Mouse (Mus musculus) myocyte (in vitro differentiated cells): ENCODE data around the gene Rad51b. TPM values are rescaled to one million over a fixed set of nuclear protein-coding genes. Genes with fewer than 3 reads are reported as not detected.

Experiments used
- H3K27me3 ChIP-seq: one replicate; pipeline ENCODE4 v1.6.1; 2011; ENCODE audit not compliant: control insufficient read depth, insufficient read depth, insufficient read length
- H3K36me3 ChIP-seq: one replicate; pipeline ENCODE4 v1.6.1; 2011; ENCODE audit not compliant: control insufficient read depth, insufficient read depth
- H3K4me2 ChIP-seq: one replicate; pipeline ENCODE4 v1.6.1; 2011; ENCODE audit warnings: low read depth, control low read depth
- H3K4me3 ChIP-seq: one replicate; pipeline ENCODE4 v1.5.1; 2011; ENCODE audit warnings: mild to moderate bottlenecking, control low read depth, moderate library complexity
- H3K79me2 ChIP-seq: one replicate; pipeline ENCODE4 v1.6.1; 2011; ENCODE audit not compliant: control insufficient read depth, insufficient read depth
- H3ac ChIP-seq: one replicate; pipeline ENCODE4 v1.6.1; 2011; ENCODE audit not compliant: control insufficient read depth, insufficient read length
- CEBPB ChIP-seq: IDR thresholded peaks from 2 replicates; pipeline ENCODE4 v1.6.1; 2011; ENCODE audit warnings: mild to moderate bottlenecking, moderate library complexity; ENCODE audit not compliant: poor library complexity, insufficient read depth, severe bottlenecking
- E2F4 ChIP-seq: IDR thresholded peaks from one replicate; pipeline ENCODE4 v1.6.1; 2011; ENCODE audit warnings: mild to moderate bottlenecking, control low read depth, moderate library complexity; ENCODE audit not compliant: insufficient read depth
- MAX ChIP-seq: IDR thresholded peaks from one replicate; pipeline ENCODE4 v1.6.1; 2011; ENCODE audit warnings: low read depth, mild to moderate bottlenecking, control low read depth
- MYOD1 ChIP-seq, 3 experiments: IDR thresholded peaks; one replicate each; pipeline ENCODE4 v1.6.1; 2011; ENCODE audit warnings: control low read depth in 2 of 3, low read depth in 2 of 3, mild to moderate bottlenecking in 2 of 3, moderate library complexity in 1 of 3; ENCODE audit not compliant: insufficient read length in 2 of 3, control insufficient read depth in 1 of 3
- MYOG ChIP-seq, 3 experiments: IDR thresholded peaks; one replicate each; pipeline ENCODE4 v1.6.1; 2011; ENCODE audit warnings: control low read depth in 2 of 3, low read depth in 2 of 3, mild to moderate bottlenecking in 2 of 3; ENCODE audit not compliant: insufficient read length in 2 of 3, control insufficient read depth in 1 of 3, insufficient read depth in 1 of 3
- POLR2A ChIP-seq: IDR thresholded peaks from one replicate; pipeline ENCODE4 v1.6.1; 2011; ENCODE audit warnings: low read depth, mild to moderate bottlenecking, control low read depth, moderate library complexity; ENCODE audit not compliant: insufficient read length
- POLR2AphosphoS2 ChIP-seq: IDR thresholded peaks from one replicate; pipeline ENCODE4 v1.6.1; 2011; ENCODE audit warnings: low read depth, control low read depth; ENCODE audit not compliant: insufficient read length
- REST ChIP-seq: IDR thresholded peaks from one replicate; pipeline ENCODE4 v1.6.1; 2011; ENCODE audit warnings: mild to moderate bottlenecking, control low read depth, moderate library complexity; ENCODE audit not compliant: insufficient read depth, insufficient read length
- SRF ChIP-seq: IDR thresholded peaks from one replicate; pipeline ENCODE4 v1.6.1; 2011; ENCODE audit warnings: low read depth; ENCODE audit not compliant: control insufficient read depth, insufficient read length
- TCF12 ChIP-seq: IDR thresholded peaks from one replicate; pipeline ENCODE4 v1.6.1; 2011; ENCODE audit warnings: mild to moderate bottlenecking, control low read depth; ENCODE audit not compliant: poor library complexity, insufficient read depth, severe bottlenecking
- TCF3 ChIP-seq: IDR thresholded peaks from one replicate; pipeline ENCODE4 v1.6.1; 2011; ENCODE audit warnings: low read depth, control low read depth; ENCODE audit not compliant: insufficient read length
- USF1 ChIP-seq: IDR thresholded peaks from one replicate; pipeline ENCODE4 v1.6.1; 2011; ENCODE audit warnings: low read depth, mild to moderate bottlenecking, control low read depth, moderate library complexity
- polyA plus RNA-seq: library from polyadenylated mRNA; unstranded; fragments of >200 nt; fragmentation: generic; extraction: Trizol; gene quantifications from one replicate; pipeline ENCODE4 v1.2.1, GENCODE M21; 2012; ENCODE audit warnings: missing spikeins

The Rad51b gene
- polyA plus RNA-seq, 1 experiment, result 1.8 TPM

DNA sequence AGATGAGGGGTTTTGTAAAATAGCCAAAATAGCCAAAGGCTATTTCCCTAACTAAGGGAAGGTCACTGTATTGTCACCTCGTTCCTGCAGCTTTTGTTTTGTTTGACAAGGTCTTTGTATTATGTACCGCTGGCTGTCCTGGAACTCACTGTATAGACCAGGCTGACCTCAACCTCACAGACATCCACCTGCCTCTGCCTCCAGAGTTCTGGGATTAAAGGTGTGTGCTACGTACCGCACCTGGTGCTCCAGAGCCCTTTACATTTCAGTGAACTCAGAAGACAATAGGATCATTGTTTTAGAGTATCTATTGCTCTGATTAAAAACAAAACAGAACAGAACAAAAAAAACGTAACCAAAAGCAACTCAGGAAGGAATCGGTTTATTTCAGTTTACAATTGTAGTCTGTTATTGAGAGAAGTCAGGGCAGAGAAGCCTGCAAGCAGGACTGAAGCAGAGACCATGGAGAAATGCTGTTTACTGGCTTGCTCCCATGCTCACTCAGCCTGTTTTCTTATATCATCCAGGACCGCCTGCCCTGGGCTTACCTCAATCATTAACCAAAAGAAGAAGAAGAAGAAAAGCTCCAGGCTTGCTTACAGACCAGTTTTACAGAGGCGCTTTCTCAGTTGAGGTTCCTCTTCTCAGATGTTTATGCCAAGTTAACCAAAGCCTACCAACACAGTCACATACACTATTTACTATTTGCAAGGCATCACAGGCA lies 251.7 kb downstream of the Rad51b start:
- Histone ChIP-seq H3K36me3 (no peaks in the 10 kb centered on the region), H3K4me2 (no peak overlapping the region), H3ac (no peak overlapping the region), H3K79me2 (no peaks in the 10 kb centered on the region), H3K27me3 (no peaks in the 10 kb centered on the region), H3K4me3 (no peak overlapping the region)
- TF ChIP-seq POLR2AphosphoS2 (no peak), MAX (no peak), REST (no peak), TCF12 (no peak), USF1 (no peak), MYOD1 (IDR thresholded peaks at IDR 0.05; ENCODE audit: control insufficient read depth in 1 of 3, insufficient read length in 2 of 3, low read depth in 2 of 3) (no peak), TCF3 (no peak), CEBPB (no peak), MYOG (IDR thresholded peaks at IDR 0.05; ENCODE audit: control insufficient read depth in 1 of 3, insufficient read depth in 1 of 3, insufficient read length in 2 of 3, low read depth in 2 of 3) (no peak)

DNA sequence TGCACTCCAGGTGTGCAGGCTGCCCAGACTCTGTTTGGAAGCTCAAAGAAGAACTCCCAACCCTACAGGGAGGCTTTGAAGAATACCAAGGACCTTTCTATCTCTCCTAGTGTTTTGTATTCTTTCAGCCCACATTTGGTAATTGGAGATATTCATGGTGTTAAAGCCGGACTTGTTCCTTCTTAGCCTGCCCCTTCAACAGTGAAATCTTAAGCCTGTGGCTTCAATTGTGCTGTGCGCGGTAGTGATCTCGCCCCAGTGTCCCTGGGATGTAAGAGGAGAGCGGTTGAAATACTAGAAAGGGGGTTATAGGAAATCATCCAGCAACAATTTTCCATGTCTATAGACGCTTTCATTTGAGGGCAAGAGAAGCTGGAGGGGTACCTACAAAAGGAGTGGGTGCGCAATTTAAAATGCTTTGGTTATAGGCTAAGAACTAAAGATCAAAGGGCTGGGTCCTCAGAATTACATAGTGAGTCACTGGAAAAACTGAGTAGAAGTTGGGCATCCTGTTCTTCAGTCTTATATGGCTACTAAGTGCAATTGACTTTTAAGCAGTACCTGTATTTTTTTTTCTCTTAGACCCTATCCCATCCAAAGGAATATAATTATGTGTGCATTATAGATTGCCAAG lies 253.1 kb downstream of the Rad51b start:
- Histone ChIP-seq H3K27me3 (no peaks in the 10 kb centered on the region), H3K36me3 (no peaks in the 10 kb centered on the region), H3K79me2 (no peaks in the 10 kb centered on the region), H3K4me2 (no peak overlapping the region), H3K4me3 (no peak overlapping the region), H3ac (no peak overlapping the region)
- TF ChIP-seq USF1 (no peak), MYOD1 (IDR thresholded peaks at IDR 0.05; ENCODE audit: control insufficient read depth in 1 of 3, insufficient read length in 2 of 3, low read depth in 2 of 3) (no peak), POLR2AphosphoS2 (no peak), MYOG (IDR thresholded peaks at IDR 0.05; ENCODE audit: control insufficient read depth in 1 of 3, insufficient read depth in 1 of 3, insufficient read length in 2 of 3, low read depth in 2 of 3) (no peak)

- no peak overlapping the region for H3ac ChIP-seq
- H3K4me3 ChIP-seq, result no peak overlapping the region
- no peaks in the 10 kb centered on the region for H3K36me3 ChIP-seq
- H3K79me2 ChIP-seq, result no peaks in the 10 kb centered on the region
- no peak for TF ChIP-seq SRF
- no peak for TF ChIP-seq MYOD1 (IDR thresholded peaks at IDR 0.05; ENCODE audit: control insufficient read depth in 1 of 3, insufficient read length in 2 of 3, low read depth in 2 of 3)
- TF ChIP-seq TCF12, result no peak
- TF ChIP-seq REST, result no peak
- no peak for TF ChIP-seq USF1
- no peak for TF ChIP-seq POLR2AphosphoS2
- no peak for TF ChIP-seq MAX
- no peak for TF ChIP-seq E2F4
- no peak for TF ChIP-seq POLR2A
- no peak for TF ChIP-seq CEBPB
- no peak for TF ChIP-seq MYOG (IDR thresholded peaks at IDR 0.05; ENCODE audit: control insufficient read depth in 1 of 3, insufficient read depth in 1 of 3, insufficient read length in 2 of 3, low read depth in 2 of 3)
- no peak for TF ChIP-seq TCF3
- H3K4me2 ChIP-seq, result no peak overlapping the region
- H3K27me3 ChIP-seq, result no peaks in the 10 kb centered on the region
Measured at GRCm38 (mm10) chr12:79551274-79551673, 254.2 kb downstream of the Rad51b start.

- no peak overlapping the region for H3K4me2 ChIP-seq
- H3K4me3 ChIP-seq, result no peak overlapping the region
- TF ChIP-seq MYOD1 (IDR thresholded peaks at IDR 0.05; ENCODE audit: control insufficient read depth in 1 of 3, insufficient read length in 2 of 3, low read depth in 2 of 3), result no peak
- TF ChIP-seq POLR2AphosphoS2, result no peak
- TF ChIP-seq POLR2A, result no peak
- TF ChIP-seq REST, result no peak
- TF ChIP-seq USF1, result no peak
- no peak for TF ChIP-seq TCF12
- no peak for TF ChIP-seq MAX
- no peak for TF ChIP-seq MYOG (IDR thresholded peaks at IDR 0.05; ENCODE audit: control insufficient read depth in 1 of 3, insufficient read depth in 1 of 3, insufficient read length in 2 of 3, low read depth in 2 of 3)
- no peak for TF ChIP-seq SRF
- TF ChIP-seq CEBPB, result no peak
- no peak for TF ChIP-seq E2F4
- H3K27me3 ChIP-seq, result no peaks in the 10 kb centered on the region
- no peaks in the 10 kb centered on the region for H3K36me3 ChIP-seq
- no peak overlapping the region for H3ac ChIP-seq
- H3K79me2 ChIP-seq, result no peaks in the 10 kb centered on the region
Measured at GRCm38 (mm10) chr12:79553056-79553455, 256.0 kb downstream of the Rad51b start.

GRCm38 (mm10) chr12:79557904-79558303 lies 260.8 kb downstream of the Rad51b start:
- no peak for TF ChIP-seq CEBPB
- TF ChIP-seq MAX, result no peak
- no peak for TF ChIP-seq TCF12
- no peak for TF ChIP-seq E2F4
- no peak for TF ChIP-seq TCF3
- H3K4me3 ChIP-seq, result no peak overlapping the region

More at GRCm38 (mm10) chr12:79557904-79558303, 260.8 kb downstream of the Rad51b start:
- H3K36me3 ChIP-seq, result no peaks in the 10 kb centered on the region
- no peaks in the 10 kb centered on the region for H3K79me2 ChIP-seq
- no peak overlapping the region for H3ac ChIP-seq
- no peaks in the 10 kb centered on the region for H3K27me3 ChIP-seq
- H3K4me2 ChIP-seq, result no peak overlapping the region
